Mouse (Mus musculus) monocyte, adult 5-6 weeks (primary cell): ENCODE results near the gene Cwc22. TPM values are rescaled to one million over a fixed set of nuclear protein-coding genes. Genes with fewer than 3 reads are reported as not detected.

Experiments used
- ATAC-seq: fragments of 153-309, 156-312 bp; replicated peaks from 2 replicates; pipeline ENCODE4 v1.8.0; 2017; ENCODE audit warnings: mild to moderate bottlenecking; ENCODE audit not compliant: low TSS enrichment, insufficient number of reproducible peaks, severe bottlenecking, poor library complexity, low FRiP score
- total RNA-seq: library from RNA; stranded (forward); fragments of 200-1000, 200-491, 200-594 nt; gene quantifications from 3 replicates; pipeline ENCODE4 v1.2.3, GENCODE M21; 2017

Gene Cwc22
- total RNA-seq, 1 experiment from 2014 or later: 89.6 TPM

- no peak for ATAC-seq
Observed at GRCm38 (mm10) chr2:77887166-77887565, 59.0 kb downstream of the Cwc22 start.

GRCm38 (mm10) chr2:77885491-77886130, 60.6 kb downstream of the Cwc22 start:
- no peak for ATAC-seq

GRCm38 (mm10) chr2:77885036-77885435, 61.1 kb downstream of the Cwc22 start:
- no peak for ATAC-seq

GRCm38 (mm10) chr2:77884491-77884890, 61.7 kb downstream of the Cwc22 start:
- no peak for ATAC-seq

- no peak for ATAC-seq
Observed at GRCm38 (mm10) chr2:77882961-77883360, 63.2 kb downstream of the Cwc22 start.

GRCm38 (mm10) chr2:77881301-77882199, 64.6 kb downstream of the Cwc22 start:
- no peak for ATAC-seq

GRCm38 (mm10) chr2:77880351-77880750, 65.8 kb downstream of the Cwc22 start:
- ATAC-seq: no peak

- no peak for ATAC-seq
Observed at GRCm38 (mm10) chr2:77879736-77880135, 66.4 kb downstream of the Cwc22 start.

- ATAC-seq: no peak
Observed at GRCm38 (mm10) chr2:77877156-77877855, 68.9 kb downstream of the Cwc22 start.

GRCm38 (mm10) chr2:77876331-77876730, 69.8 kb downstream of the Cwc22 start:
- no peak for ATAC-seq

GRCm38 (mm10) chr2:77875516-77875915, 70.7 kb downstream of the Cwc22 start:
- ATAC-seq: no peak

- ATAC-seq: no peak
Observed at GRCm38 (mm10) chr2:77874678-77875077, 71.5 kb downstream of the Cwc22 start.

- ATAC-seq: no peak
Observed at GRCm38 (mm10) chr2:77873806-77874205, 72.4 kb downstream of the Cwc22 start.

GRCm38 (mm10) chr2:77872676-77873075, 73.5 kb downstream of the Cwc22 start:
- no peak for ATAC-seq

- no peak for ATAC-seq
Observed at GRCm38 (mm10) chr2:77871146-77871545, 75.0 kb downstream of the Cwc22 start.

- no peak for ATAC-seq
Observed at GRCm38 (mm10) chr2:77869729-77870280, 76.4 kb downstream of the Cwc22 start.

GRCm38 (mm10) chr2:77863934-77864333, 82.2 kb downstream of the Cwc22 start:
- no peak for ATAC-seq

GRCm38 (mm10) chr2:77863522-77863921, 82.7 kb downstream of the Cwc22 start:
- ATAC-seq: no peak

- no peak for ATAC-seq
Observed at GRCm38 (mm10) chr2:77841464-77841863, 104.7 kb downstream of the Cwc22 start.
